7 mouse cellular contexts compared by ENCODE assay signal in genomic region chr5:127241925-127242762, GRCm38 (mm10). TPM values are rescaled to one million over a fixed set of nuclear protein-coding genes. Genes with fewer than 3 reads are reported as not detected.
DNase-seq lines count a peak whose midpoint lies in the region; ATAC-seq lines count a peak whose summit lies in the region.

No protein-coding gene starts in this region.

- peaks cover 44% of the 10 kb centered on the region for H3K9me3 ChIP-seq in megakaryocyte, embryonic 14.5 days
- peaks cover 5% of the 10 kb centered on the region; the same call in 1 of the 2 replicates for H3K9me3 ChIP-seq in hindbrain, embryonic 12.5 days (replicated peaks)

- peaks cover 41% of the 10 kb centered on the region for H3K27me3 ChIP-seq in megakaryocyte, embryonic 14.5 days (replicated peaks)
- peaks cover 57% of the 10 kb centered on the region for H3K27me3 ChIP-seq in hindbrain, embryonic 12.5 days

- peak overlapping the region; percentile 66 for H3K9ac ChIP-seq in hindbrain, embryonic 12.5 days

- peak; percentile 46 to 48 for DNase-seq in cerebellum, postnatal 14 days
- DNase-seq in lung, postnatal 4 days: peak; percentile 23 to 43
- DNase-seq in T-cell, adult 2 months (ENCODE audit: low spot score): no peak

- WGBS in hindbrain, embryonic 12.5 days: under 1% methylated on average over 72 of the region's 73 CpGs

- 0 out of 2 replicates have a peak overlapping the region, but pooled peaks have one; percentile 30 for H3K27ac ChIP-seq in hindbrain, embryonic 12.5 days

- no peak for ATAC-seq in megakaryocyte, adult 5-6 weeks (ENCODE audit: poor library complexity, severe bottlenecking)
- ATAC-seq in hindbrain, embryonic 12.5 days (ENCODE audit: low FRiP score): peak; percentile 78
- ATAC-seq in granulocyte monocyte progenitor cell, adult 5-6 weeks (replicated peaks; ENCODE audit: poor library complexity, severe bottlenecking): no peak

- H3K4me2 ChIP-seq in hindbrain, embryonic 12.5 days (replicated peaks): peak overlapping the region; percentile 85

- no peaks in the 10 kb centered on the region for H3K36me3 ChIP-seq in megakaryocyte, embryonic 14.5 days (replicated peaks; ENCODE audit: low read length)
- H3K36me3 ChIP-seq in hindbrain, embryonic 12.5 days: no peaks in the 10 kb centered on the region

- H3K4me3 ChIP-seq in megakaryocyte, embryonic 14.5 days (replicated peaks): peak overlapping the region; percentile 42
- peak overlapping the region; percentile 66 for H3K4me3 ChIP-seq in hindbrain, embryonic 12.5 days

- peaks cover 7% of the 10 kb centered on the region; the same call in 1 of the 2 replicates for H3K4me1 ChIP-seq in megakaryocyte, embryonic 14.5 days
- H3K4me1 ChIP-seq in hindbrain, embryonic 12.5 days: peaks cover 30% of the 10 kb centered on the region

RNA-seq across cellular contexts. Expression of gene Tmem132c, which starts 0.5 kb away (rescaled TPM):
- not detected in 2 replicates for polyA plus RNA-seq in megakaryocyte, embryonic 14.5 days (2012; ENCODE audit: insufficient read depth, low replicate concordance)
- total RNA-seq in megakaryocyte, adult 5-6 weeks (2015): not detected in 2 replicates
- total RNA-seq in megakaryocyte, adult 5-6 weeks (2017): not detected in 2 replicates
- 30.6 and 33.9 TPM in 2 replicates for polyA plus RNA-seq in hindbrain, embryonic 12.5 days (2016; fragmentation: Nextera tagmentation; extraction: Ambion mirVana)
- total RNA-seq in granulocyte monocyte progenitor cell, adult 5-6 weeks (2014; fragmentation: Nextera tagmentation): not detected in 2 replicates
- total RNA-seq in granulocyte monocyte progenitor cell, adult 5-6 weeks (2017): not detected in 2 replicates
